In genomic region chr9:41735448-41736233, GRCm38 (mm10) we compare ENCODE assay signal across 7 mouse cellular contexts.
DNase-seq lines count a peak whose midpoint lies in the region; ATAC-seq and TF ChIP-seq lines count a peak whose summit lies in the region.

No protein-coding gene starts in this region.

- 0 out of 2 replicates have a peak, but pooled peaks have one; percentile 17 for TF ChIP-seq POLR2A in limb, embryonic 14.5 days (IDR thresholded peaks at IDR 0.05; ENCODE audit: borderline replicate concordance, extremely low read depth, insufficient read depth, insufficient read length)
- TF ChIP-seq POLR2A in myocyte (IDR thresholded peaks at IDR 0.05; ENCODE audit: insufficient read length, low read depth), result peak; percentile 3

- DNase-seq in adrenal gland, postnatal 36 days, result peak; percentile 62 to 66
- peak; percentile 84 for DNase-seq in limb, embryonic 14.5 days (ENCODE audit: low spot score)
- DNase-seq in urinary bladder, postnatal 14 days (ENCODE audit: low spot score), result peak; percentile 34

- H3K9ac ChIP-seq in embryonic facial prominence, embryonic 12.5 days, result 0 out of 2 replicates have a peak overlapping the region, but pooled peaks have one; percentile 16
- peak overlapping the region; percentile 60 for H3K9ac ChIP-seq in heart, embryonic 12.5 days
- peak overlapping the region; percentile 63 for H3K9ac ChIP-seq in kidney, embryonic 16.5 days (replicated peaks; ENCODE audit: low read length)
- peak overlapping the region; percentile 67 for H3K9ac ChIP-seq in limb, embryonic 14.5 days (ENCODE audit: low read depth, low read length, severe bottlenecking)

- H3K4me1 ChIP-seq in embryonic facial prominence, embryonic 12.5 days, result peaks cover 21% of the 10 kb centered on the region; the same call in 1 of the 2 replicates
- H3K4me1 ChIP-seq in heart, embryonic 12.5 days (replicated peaks), result peaks cover 12% of the 10 kb centered on the region
- H3K4me1 ChIP-seq in kidney, embryonic 16.5 days (ENCODE audit: insufficient read depth, low read length), result peaks cover 18% of the 10 kb centered on the region
- H3K4me1 ChIP-seq in limb, embryonic 14.5 days (ENCODE audit: control insufficient read depth, insufficient read depth, low read length), result peaks cover 12% of the 10 kb centered on the region

- no peak overlapping the region for H3ac ChIP-seq in myocyte (ENCODE audit: control insufficient read depth, insufficient read length)

- ATAC-seq in embryonic facial prominence, embryonic 12.5 days (ENCODE audit: insufficient number of reproducible peaks, insufficient read depth, low FRiP score, low TSS enrichment), result peak; percentile 93
- ATAC-seq in heart, embryonic 12.5 days (ENCODE audit: insufficient number of reproducible peaks, low FRiP score), result peak; percentile 81
- peak; percentile 85 for ATAC-seq in kidney, embryonic 16.5 days (ENCODE audit: low FRiP score, low TSS enrichment)
- ATAC-seq in limb, embryonic 14.5 days (ENCODE audit: low FRiP score, low read depth), result peak; percentile 88

- peak overlapping the region; percentile 40 for H3K4me2 ChIP-seq in embryonic facial prominence, embryonic 12.5 days (replicated peaks)
- peak overlapping the region; percentile 73 for H3K4me2 ChIP-seq in heart, embryonic 12.5 days
- H3K4me2 ChIP-seq in kidney, embryonic 16.5 days (replicated peaks; ENCODE audit: low read depth, low read length), result peak overlapping the region; percentile 93
- peak overlapping the region; percentile 76 for H3K4me2 ChIP-seq in limb, embryonic 14.5 days (replicated peaks; ENCODE audit: low read depth, low read length, severe bottlenecking)
- peak overlapping the region; percentile 74 for H3K4me2 ChIP-seq in myocyte (ENCODE audit: low read depth)

- WGBS in embryonic facial prominence, embryonic 12.5 days, result under 1% methylated on average over 22 of the region's 22 CpGs
- WGBS in heart, embryonic 12.5 days, result under 1% methylated on average over 22 of the region's 22 CpGs
- under 1% methylated on average over 22 of the region's 22 CpGs for WGBS in kidney, embryonic 16.5 days
- whole genome bisulfite sequencing in limb, embryonic 14.5 days, result 0% methylated on average over 22 of the region's 22 CpGs

- H3K27me3 ChIP-seq in embryonic facial prominence, embryonic 12.5 days, result no peaks in the 10 kb centered on the region
- no peaks in the 10 kb centered on the region for H3K27me3 ChIP-seq in heart, embryonic 12.5 days (replicated peaks)
- no peaks in the 10 kb centered on the region for H3K27me3 ChIP-seq in kidney, embryonic 16.5 days (ENCODE audit: insufficient read depth, low read length)
- H3K27me3 ChIP-seq in limb, embryonic 14.5 days (ENCODE audit: control insufficient read depth, insufficient read depth, low read length), result no peaks in the 10 kb centered on the region
- no peaks in the 10 kb centered on the region for H3K27me3 ChIP-seq in myocyte (ENCODE audit: control insufficient read depth, insufficient read depth, insufficient read length)

- H3K4me3 ChIP-seq in embryonic facial prominence, embryonic 12.5 days, result peak overlapping the region; percentile 17
- H3K4me3 ChIP-seq in heart, embryonic 12.5 days, result peak overlapping the region; percentile 45
- peak overlapping the region; percentile 51 for H3K4me3 ChIP-seq in kidney, embryonic 16.5 days (ENCODE audit: low read length)
- peak overlapping the region; percentile 38 for H3K4me3 ChIP-seq in limb, embryonic 14.5 days (replicated peaks; ENCODE audit: low read length)
- peak overlapping the region; percentile 12 for H3K4me3 ChIP-seq in myocyte

- no peaks in the 10 kb centered on the region for H3K36me3 ChIP-seq in embryonic facial prominence, embryonic 12.5 days
- no peaks in the 10 kb centered on the region for H3K36me3 ChIP-seq in heart, embryonic 12.5 days
- H3K36me3 ChIP-seq in kidney, embryonic 16.5 days (ENCODE audit: insufficient read depth, low read length), result no peaks in the 10 kb centered on the region
- H3K36me3 ChIP-seq in limb, embryonic 14.5 days (ENCODE audit: control insufficient read depth, insufficient read depth, low read length), result no peaks in the 10 kb centered on the region
- no peaks in the 10 kb centered on the region for H3K36me3 ChIP-seq in myocyte (ENCODE audit: control insufficient read depth, insufficient read depth)

- H3K27ac ChIP-seq in embryonic facial prominence, embryonic 12.5 days, result peak overlapping the region; percentile 95
- peak overlapping the region; percentile 89 for H3K27ac ChIP-seq in heart, embryonic 12.5 days (ENCODE audit: poor library complexity, severe bottlenecking)
- peak overlapping the region; percentile 90 for H3K27ac ChIP-seq in kidney, embryonic 16.5 days (ENCODE audit: low read length)
- H3K27ac ChIP-seq in limb, embryonic 14.5 days (replicated peaks; ENCODE audit: low read depth, low read length), result peak overlapping the region; percentile 90

- H3K9me3 ChIP-seq in embryonic facial prominence, embryonic 12.5 days, result no peaks in the 10 kb centered on the region
- H3K9me3 ChIP-seq in heart, embryonic 12.5 days (replicated peaks), result no peaks in the 10 kb centered on the region
- H3K9me3 ChIP-seq in kidney, embryonic 16.5 days (ENCODE audit: low read length), result no peaks in the 10 kb centered on the region
- no peaks in the 10 kb centered on the region for H3K9me3 ChIP-seq in limb, embryonic 14.5 days (ENCODE audit: control insufficient read depth, low read length)

- H3K79me2 ChIP-seq in myocyte (ENCODE audit: control insufficient read depth, insufficient read depth), result no peaks in the 10 kb centered on the region

TF ChIP-seq in myocyte, 11 proteins besides CTCF, POLR2A, EP300 and RAD21:
- TF ChIP-seq MYOG (IDR thresholded peaks at IDR 0.05; ENCODE audit: control insufficient read depth in 1 of 3, insufficient read depth in 1 of 3, insufficient read length in 2 of 3, low read depth in 2 of 3) (peak; percentile 65 to 92 (median 68)), MYOD1 (IDR thresholded peaks at IDR 0.05; ENCODE audit: control insufficient read depth in 1 of 3, insufficient read length in 2 of 3, low read depth in 2 of 3) (peak; percentile 59 to 90 (median 86)), POLR2AphosphoS2 (IDR thresholded peaks at IDR 0.05; ENCODE audit: insufficient read length, low read depth) (no peak), MAX (IDR thresholded peaks at IDR 0.05; ENCODE audit: low read depth) (no peak), CEBPB (IDR thresholded peaks at IDR 0.05; ENCODE audit: insufficient read depth, poor library complexity, severe bottlenecking) (0 out of 2 replicates have a peak, but pooled peaks have one; percentile 15), E2F4 (IDR thresholded peaks at IDR 0.05; ENCODE audit: insufficient read depth) (no peak), TCF3 (IDR thresholded peaks at IDR 0.05; ENCODE audit: insufficient read length, low read depth) (peak; percentile 73), SRF (IDR thresholded peaks at IDR 0.05; ENCODE audit: control insufficient read depth, insufficient read length, low read depth) (no peak), REST (IDR thresholded peaks at IDR 0.05; ENCODE audit: insufficient read depth, insufficient read length) (no peak), USF1 (IDR thresholded peaks at IDR 0.05; ENCODE audit: low read depth) (no peak), TCF12 (IDR thresholded peaks at IDR 0.05; ENCODE audit: insufficient read depth, poor library complexity, severe bottlenecking) (peak; percentile 85)

Comparison
In these comparisons a context has a peak if more than half of its experiments do, and no peak if none do; other contexts are left out.
1. Peak in every context shown above with its lines: DNase-seq, ATAC-seq, H3K4me3 ChIP-seq and H3K27ac ChIP-seq.
2. DNase-seq: peak in every context shown above with its lines; median percentile 84 in limb, embryonic 14.5 days; 64 in adrenal gland, postnatal 36 days; 34 in urinary bladder, postnatal 14 days.
3. H3K4me2 ChIP-seq: peak in every context shown above with its lines; median percentile 93 in kidney, embryonic 16.5 days; 76 in limb, embryonic 14.5 days; 74 in myocyte; 73 in heart, embryonic 12.5 days; 40 in embryonic facial prominence, embryonic 12.5 days.
4. H3K9ac ChIP-seq: peak in every context shown above with its lines; median percentile 67 in limb, embryonic 14.5 days; 63 in kidney, embryonic 16.5 days; 60 in heart, embryonic 12.5 days; 16 in embryonic facial prominence, embryonic 12.5 days.